Mouse (Mus musculus) thymus, postnatal 25 days (tissue): ENCODE measurements around the gene Cacng2.
A peak's percentile ranks its signal among the peaks of the same experiment; 100 is the strongest.

Source experiments
- DNase-seq: peaks from one replicate; pipeline ENCODE4 v3.0.0; 2022

Gene Cacng2

DNA sequence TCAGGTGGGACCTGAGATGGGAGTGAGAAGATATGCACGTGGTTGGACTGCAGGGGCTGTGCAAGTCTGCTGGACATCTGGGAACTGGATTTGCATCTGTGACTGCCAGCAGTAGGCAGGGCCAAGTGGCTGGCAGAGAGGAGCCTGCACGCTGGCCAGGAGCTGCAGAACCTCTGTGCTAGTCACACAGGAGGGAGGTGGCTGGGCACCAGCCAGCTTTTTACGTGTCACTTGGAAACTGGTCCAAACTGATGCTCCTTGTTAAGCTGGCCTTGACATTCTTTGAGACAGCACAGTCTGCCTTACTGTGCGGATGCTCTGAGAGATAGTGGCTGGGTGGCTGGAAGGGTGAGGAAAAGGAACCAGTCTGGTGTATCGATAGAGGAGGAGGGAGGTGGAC, 131.3 kb downstream of the Cacng2 start:
- no peak for DNase-seq

GRCm38 (mm10) chr15:77983391-77983790, 136.4 kb downstream of the Cacng2 start:
- no peak for DNase-seq

- peak; percentile 48 for DNase-seq
Observed at GRCm38 (mm10) chr15:77982195-77982939, 137.5 kb downstream of the Cacng2 start.

GRCm38 (mm10) chr15:77981181-77981680, 138.6 kb downstream of the Cacng2 start:
- no peak for DNase-seq

DNA sequence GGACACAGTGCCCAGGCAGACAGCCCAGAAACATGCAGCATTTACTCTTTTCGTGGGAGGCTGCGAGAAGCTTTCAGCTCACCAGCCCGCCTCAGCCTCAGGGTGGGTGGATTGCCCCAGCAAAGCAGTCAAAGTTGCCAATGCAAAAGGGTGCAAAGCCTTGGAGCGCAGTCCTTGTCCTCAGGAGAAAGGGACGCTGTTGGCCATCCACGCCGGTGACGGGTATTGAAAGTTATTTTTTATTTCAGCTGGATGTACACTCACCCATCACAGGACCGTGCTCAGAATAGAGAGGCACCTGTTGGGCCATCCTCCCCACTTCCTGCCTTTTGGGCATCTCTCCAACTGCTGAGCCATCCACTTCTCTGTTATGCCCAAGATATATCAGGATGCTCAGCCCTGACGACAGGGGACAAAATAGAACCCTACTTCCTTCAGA, 140.4 kb downstream of the Cacng2 start:
- no peak for DNase-seq

GRCm38 (mm10) chr15:77977663-77978062, 142.2 kb downstream of the Cacng2 start:
- DNase-seq = no peak

GRCm38 (mm10) chr15:77974165-77974841, 145.5 kb downstream of the Cacng2 start:
- DNase-seq = no peak

GRCm38 (mm10) chr15:77970470-77971292, 149.1 kb downstream of the Cacng2 start, which contains the start of gene Eif3d:
TSS of gene Eif3d (minus strand) at chr15:77970813.
- peak; percentile 97 for DNase-seq

DNA sequence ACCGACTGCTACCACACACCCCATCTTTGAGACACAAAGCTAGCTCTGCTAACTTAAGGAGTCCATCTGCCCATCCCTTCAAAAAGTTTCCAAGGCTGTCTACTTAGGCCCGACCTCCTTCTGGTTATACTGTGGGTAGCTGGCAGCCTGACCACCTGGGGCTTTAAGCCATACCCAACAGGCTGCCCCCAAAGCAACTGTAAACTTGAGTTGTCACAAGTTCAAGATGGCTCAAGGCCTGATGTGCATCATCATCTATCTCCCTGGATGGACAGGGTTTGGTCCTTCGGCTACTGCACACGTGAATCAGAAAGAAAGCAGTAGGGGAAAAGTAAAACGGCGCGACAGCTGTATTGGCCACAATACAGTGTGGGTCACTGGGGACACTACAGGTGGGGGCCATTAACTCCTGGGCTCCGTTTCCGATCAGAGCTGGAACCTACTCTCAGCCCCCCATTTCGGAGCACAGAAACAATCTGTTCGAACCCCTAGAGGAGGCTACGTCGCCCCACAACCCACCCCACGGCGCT, 149.8 kb downstream of the Cacng2 start:
- DNase-seq = no peak

GRCm38 (mm10) chr15:77965117-77965528, 154.7 kb downstream of the Cacng2 start:
- no peak for DNase-seq

DNA sequence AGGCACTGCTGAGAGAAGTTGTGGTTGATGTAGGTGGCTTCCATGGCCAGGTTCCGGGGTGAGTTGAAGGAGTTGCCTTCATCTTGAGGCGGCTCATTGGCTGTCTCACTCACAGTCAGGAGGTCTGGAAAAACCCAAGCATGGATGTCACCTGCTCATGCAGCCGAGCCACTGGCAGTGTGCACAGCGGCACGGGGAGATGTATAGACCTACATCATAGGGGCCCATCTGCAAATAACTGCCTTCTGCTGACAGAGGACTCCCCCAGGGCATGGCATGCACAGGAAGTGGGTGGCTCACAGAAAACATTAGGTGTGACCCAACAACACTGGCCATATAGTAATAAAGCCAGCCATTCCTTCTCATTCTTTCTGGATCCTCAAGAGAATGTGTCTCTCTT, 157.4 kb downstream of the Cacng2 start:
- no peak for DNase-seq

DNA sequence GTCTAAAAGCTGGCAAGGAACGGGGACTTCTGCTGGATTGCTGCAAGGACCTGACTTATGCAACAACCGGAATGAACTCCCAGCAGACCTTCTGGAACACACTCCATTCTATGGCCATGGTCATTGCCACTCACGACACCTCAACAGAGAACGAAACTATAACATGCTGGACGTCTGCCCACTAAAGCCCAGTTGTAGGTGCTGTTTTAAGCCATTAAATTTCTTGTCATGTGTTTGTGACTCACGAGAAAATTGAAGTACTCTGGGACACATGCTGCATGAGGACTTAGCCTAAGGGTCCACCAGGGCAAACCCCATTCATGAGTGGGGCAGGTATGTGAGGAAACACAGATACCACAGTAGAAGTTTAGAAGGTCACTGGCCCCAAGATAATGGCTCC, 159.1 kb downstream of the Cacng2 start:
- no peak for DNase-seq

GRCm38 (mm10) chr15:77958071-77958470, 161.8 kb downstream of the Cacng2 start:
- no peak for DNase-seq

DNA sequence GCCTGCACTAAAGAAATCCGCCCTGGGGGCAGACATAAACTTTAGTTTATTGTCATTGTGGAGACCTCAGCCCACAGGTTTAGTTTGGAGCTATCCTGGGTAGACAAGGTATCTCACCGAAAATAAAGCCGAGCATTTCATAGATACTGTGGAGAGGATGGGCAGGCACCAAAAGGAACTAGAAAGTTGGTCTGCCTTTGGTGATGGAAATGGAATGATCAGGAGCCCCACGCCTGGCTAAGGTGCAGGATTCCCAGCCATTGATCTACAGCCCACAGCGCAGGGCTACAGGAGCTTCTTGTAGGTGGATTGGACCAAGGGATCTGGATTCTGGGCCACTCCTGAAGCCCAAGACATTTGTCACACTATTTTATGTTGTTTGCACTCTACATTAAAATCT, 162.2 kb downstream of the Cacng2 start:
- no peak for DNase-seq

- peak; percentile 88 for DNase-seq
Observed at GRCm38 (mm10) chr15:77956404-77956901, 163.4 kb downstream of the Cacng2 start, which contains the start of gene Foxred2. TSS of gene Foxred2 (minus strand) at chr15:77956722.

DNA sequence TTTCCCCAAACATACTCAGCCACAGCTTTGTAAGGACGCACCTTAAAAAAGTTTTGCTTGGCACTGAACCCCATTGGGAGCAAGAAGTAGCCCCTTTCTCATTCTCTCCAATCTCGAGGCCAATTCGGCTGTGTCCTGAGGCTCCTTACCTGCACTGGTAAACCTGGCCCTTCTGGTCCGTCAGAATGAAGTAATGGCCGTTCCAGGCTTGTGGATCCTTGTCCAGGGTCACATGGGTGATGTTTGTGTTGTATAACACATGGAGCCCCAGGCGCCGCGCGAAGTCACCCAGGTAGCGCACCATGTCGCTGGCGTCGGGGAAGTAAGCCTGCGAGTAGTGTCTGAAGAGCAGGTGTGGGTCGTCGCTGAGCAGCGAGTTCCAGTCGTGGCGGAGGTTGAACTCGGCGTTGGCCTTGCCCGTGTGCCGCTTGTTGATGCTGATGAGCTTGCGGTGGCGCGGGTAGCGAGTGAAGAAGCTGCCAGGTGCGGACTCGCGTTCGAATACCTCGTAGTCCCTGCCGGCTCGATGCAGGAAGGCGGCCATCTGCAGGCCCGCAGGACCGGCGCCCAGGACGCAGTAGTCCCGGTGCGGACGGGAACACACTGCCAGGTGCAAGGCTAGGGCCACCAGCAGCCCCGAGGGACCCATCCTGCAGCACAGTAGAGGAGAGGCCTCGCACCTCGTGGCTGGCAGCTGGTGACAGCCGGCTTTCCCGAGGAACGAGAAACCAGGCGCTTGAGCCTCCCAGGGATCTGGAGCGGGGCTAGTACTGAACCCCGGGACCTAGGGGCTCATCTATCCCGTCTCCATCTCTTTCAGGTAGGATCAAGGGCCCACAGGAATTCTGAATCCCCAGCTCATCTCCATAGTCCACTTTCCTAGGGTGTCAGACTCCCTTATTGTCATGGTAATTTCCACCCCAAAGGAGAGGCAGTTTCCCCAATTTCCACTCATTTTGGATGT, 164.1 kb downstream of the Cacng2 start:
- peak; percentile 18 for DNase-seq

DNA sequence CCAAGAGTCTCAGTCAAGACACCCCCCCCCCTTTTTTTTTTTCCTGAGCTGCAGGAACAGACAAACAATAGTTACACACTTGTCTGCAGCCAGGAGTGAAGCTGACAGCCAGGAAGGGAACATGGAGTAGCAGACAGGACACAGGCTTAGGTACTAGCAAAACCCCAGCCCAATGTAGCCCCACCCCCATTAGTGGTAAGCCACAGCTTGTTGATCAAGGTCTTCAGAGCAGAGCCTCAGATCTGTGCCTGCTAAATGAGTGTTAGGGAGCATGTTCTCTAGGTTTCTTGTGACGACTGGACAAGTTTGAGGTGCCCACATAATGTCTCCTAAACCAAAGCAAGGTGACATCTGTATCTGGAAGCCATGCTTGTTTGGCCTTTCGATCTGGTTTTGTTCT, 165.5 kb downstream of the Cacng2 start:
- DNase-seq = no peak

GRCm38 (mm10) chr15:77952921-77953320, 166.9 kb downstream of the Cacng2 start:
- no peak for DNase-seq

- DNase-seq = no peak
Observed at GRCm38 (mm10) chr15:77949061-77949460, 170.8 kb downstream of the Cacng2 start.

GRCm38 (mm10) chr15:77945711-77946110, 174.1 kb downstream of the Cacng2 start:
- DNase-seq = no peak
